Mouse (Mus musculus) G1E (cell line): ENCODE measurements around the gene Slit2.

Source experiments
- CTCF ChIP-seq: IDR thresholded peaks from 2 replicates; pipeline ENCODE4 v1.5.1; 2012; ENCODE audit warnings: low read depth, low read length, inconsistent platforms, mixed read lengths
- GATA1 ChIP-seq: IDR thresholded peaks from 2 replicates; pipeline ENCODE4 v1.6.1; 2012; ENCODE audit warnings: borderline replicate concordance, low read length, inconsistent platforms, mixed read lengths
- GATA2 ChIP-seq: IDR thresholded peaks from 2 replicates; pipeline ENCODE4 v1.6.1; 2012; ENCODE audit warnings: low read depth, low read length, inconsistent platforms, borderline replicate concordance
- TAL1 ChIP-seq: conservative IDR thresholded peaks from 2 replicates; pipeline ENCODE4 v1.6.1; 2012; ENCODE audit warnings: low read depth, low read length, inconsistent platforms, mixed read lengths

GRCm38 (mm10) chr5:48345095-48345982 is 362.4 kb downstream of the Slit2 start:
- no peak for TF ChIP-seq CTCF
- no peak for TF ChIP-seq GATA1
- no peak for TF ChIP-seq TAL1
- TF ChIP-seq GATA2, result no peak
